Mouse (Mus musculus) spleen, adult 2 months (tissue): ENCODE measurements around the gene Zcchc7.

Experiments used
- CTCF ChIP-seq: fragments of 200-500 bp; IDR thresholded peaks from 2 replicates; pipeline ENCODE4 v1.5.1; 2011; ENCODE audit warnings: mild to moderate bottlenecking, inconsistent platforms; ENCODE audit not compliant: insufficient read depth, insufficient read length, insufficient replicate concordance; ENCODE audit errors: extremely low read depth
- POLR2A ChIP-seq: fragments of 200-500 bp; IDR thresholded peaks from 2 replicates; pipeline ENCODE4 v1.6.1; 2011; ENCODE audit warnings: low read depth, low read length, inconsistent platforms

DNA sequence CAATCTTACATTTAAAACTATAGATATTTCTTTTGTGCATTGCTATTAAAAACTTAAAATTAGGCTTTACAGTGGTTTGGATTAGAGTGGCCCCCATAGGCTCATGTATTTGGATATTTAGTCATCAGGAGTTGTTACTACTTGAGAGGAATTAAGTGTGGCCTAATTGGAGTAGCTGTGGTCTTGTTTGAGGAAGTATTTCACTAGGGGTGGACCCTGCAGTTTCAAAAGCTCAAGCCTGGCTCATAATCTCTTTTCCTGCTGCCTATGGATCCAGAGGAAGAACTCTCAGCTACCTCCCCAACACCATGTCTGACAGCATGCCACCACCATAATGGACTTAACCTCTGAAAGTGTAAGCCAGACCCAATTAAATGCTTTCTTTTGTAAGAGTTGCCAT is 115.9 kb downstream of the Zcchc7 start:
- no peak for TF ChIP-seq CTCF
- TF ChIP-seq POLR2A = no peak
